Mouse (Mus musculus) hindbrain, embryonic 12.5 days (tissue): ENCODE measurements around the gene Otx2. TPM values are rescaled to one million over a fixed set of nuclear protein-coding genes. Genes with fewer than 3 reads are reported as not detected.

Experiments used
- ATAC-seq: fragments of 200-750 bp; cut with Nextera tagmentation; 2 replicates; pipeline ENCODE4 v1.8.0; 2017; ENCODE audit warnings: moderate TSS enrichment; ENCODE audit not compliant: low FRiP score
- H3K27ac ChIP-seq: fragments of 300-500 bp; sonication (generic); 2 replicates; pipeline ENCODE4 v1.5.1; 2016; ENCODE audit warnings: mild to moderate bottlenecking
- H3K27me3 ChIP-seq: fragments of 300-500 bp; sonication (generic); 2 replicates; pipeline ENCODE4 v1.6.1; 2016; ENCODE audit warnings: mild to moderate bottlenecking
- H3K36me3 ChIP-seq: fragments of 300-500 bp; sonication (generic); 2 replicates; pipeline ENCODE4 v1.6.1; 2016; ENCODE audit warnings: mild to moderate bottlenecking
- H3K4me1 ChIP-seq: fragments of 300-500 bp; sonication (generic); 2 replicates; pipeline ENCODE4 v1.6.1; 2016
- H3K4me2 ChIP-seq: fragments of 300-500 bp; sonication (generic); replicated peaks from 2 replicates; pipeline ENCODE4 v1.6.1; 2016; ENCODE audit warnings: mild to moderate bottlenecking
- H3K4me3 ChIP-seq: fragments of 300-500 bp; sonication (generic); 2 replicates; pipeline ENCODE4 v1.5.1; 2016; ENCODE audit warnings: mild to moderate bottlenecking
- H3K9ac ChIP-seq: fragments of 300-500 bp; sonication (generic); 2 replicates; pipeline ENCODE4 v1.6.1; 2016; ENCODE audit warnings: mild to moderate bottlenecking, moderate library complexity
- H3K9me3 ChIP-seq: fragments of 300-500 bp; sonication (generic); replicated peaks from 2 replicates; pipeline ENCODE4 v1.6.1; 2016; ENCODE audit warnings: mild to moderate bottlenecking
- WGBS: fragments of 180-500 bp; shearing (Covaris S2); methylation state at CpG from one replicate; pipeline ENCODE4 v1.1.7; 2016; 5-methylcytosine and 5-hydroxymethylcytosine counted together
- polyA plus RNA-seq: library from polyadenylated mRNA; unstranded; fragments of >200 nt; fragmentation: Nextera tagmentation; extraction: Ambion mirVana; gene quantifications from 2 replicates; pipeline ENCODE4 v1.2.1, GENCODE M21; 2016

The Otx2 gene
- polyA plus RNA-seq, 1 experiment from 2014 or later, result 15.8 TPM

DNA sequence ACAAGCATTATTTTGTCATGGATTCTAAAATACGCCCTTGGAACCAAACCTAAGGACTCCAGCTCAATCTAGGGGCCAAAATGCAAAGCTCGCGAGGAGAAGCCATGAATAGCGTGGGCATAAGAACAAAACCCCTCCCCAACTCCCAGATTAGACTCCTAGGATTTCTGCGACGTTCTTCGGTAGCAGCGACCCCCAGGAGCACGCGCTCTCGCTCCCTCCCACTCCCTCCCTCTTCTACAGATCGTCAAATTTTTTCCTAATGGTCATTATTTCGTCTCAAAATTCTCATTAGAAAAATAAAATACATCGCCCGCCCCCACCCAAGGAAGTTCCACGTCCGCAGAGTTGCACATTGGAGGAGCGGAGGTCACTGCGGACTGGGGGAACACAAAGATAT is 6.8 kb downstream of the Otx2 start:
- H3K4me2 ChIP-seq, result no peak overlapping the region
- H3K27me3 ChIP-seq, result peaks cover 89% of the 10 kb centered on the region
- no peak for ATAC-seq

DNA sequence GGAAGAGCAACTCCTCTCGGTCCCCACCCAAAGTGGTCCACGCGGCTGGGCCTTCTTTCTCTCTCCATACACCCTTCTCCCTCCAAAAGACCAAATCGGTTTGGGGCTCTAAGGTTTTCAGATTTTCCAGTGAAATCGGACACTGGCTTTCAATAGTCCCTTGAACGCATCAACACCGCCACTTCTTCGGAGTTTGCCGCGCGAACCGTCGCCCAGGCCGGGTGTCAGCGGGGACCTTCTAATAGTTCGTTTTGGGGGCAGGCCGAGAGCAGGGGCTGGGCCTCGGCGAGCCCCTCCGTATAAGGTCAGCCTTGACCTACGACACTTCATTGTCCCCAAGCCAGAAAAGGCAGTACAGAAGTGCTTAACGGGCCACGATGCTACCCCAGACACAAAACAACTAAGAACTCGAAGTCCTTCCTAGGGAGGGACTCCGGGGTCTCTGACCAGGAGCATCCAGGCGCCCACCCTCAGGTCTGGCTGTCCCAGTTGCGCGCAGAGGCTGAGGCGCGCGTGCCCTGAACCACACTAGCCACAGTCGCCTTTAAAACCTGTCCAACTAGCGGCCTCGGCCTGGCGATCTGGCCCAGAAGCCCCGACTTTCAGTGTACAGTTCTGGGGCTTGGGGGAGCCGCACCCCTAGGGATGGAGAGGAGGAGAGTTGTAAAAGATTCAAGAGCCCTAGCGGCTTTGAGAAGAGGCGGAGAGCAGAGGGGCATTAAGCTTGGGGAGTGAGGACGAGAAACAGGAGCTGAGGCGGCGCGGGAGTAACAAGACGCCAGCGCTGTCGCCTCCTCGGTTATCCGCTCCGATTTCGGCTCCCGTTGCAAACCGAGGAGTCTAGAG is 7.6 kb downstream of the Otx2 start:
- ATAC-seq, result no peak
- Histone ChIP-seq H3K4me2 (peak overlapping the region; percentile 25; the same call in 1 of the 2 replicates), H3K27me3 (peaks cover 89% of the 10 kb centered on the region), H3K36me3 (no peaks in the 10 kb centered on the region), H3K27ac (no peak overlapping the region), H3K4me3 (peak overlapping the region; percentile 22), H3K9ac (no peak overlapping the region; the same call in 1 of the 2 replicates), H3K4me1 (peaks cover 12% of the 10 kb centered on the region; the same call in 1 of the 2 replicates), H3K9me3 (no peaks in the 10 kb centered on the region)
- WGBS, result under 1% methylated on average over 52 of the region's 52 CpGs

More for the DNA sequence above, 6.8 kb downstream of the Otx2 start:
- H3K27ac ChIP-seq, result no peak overlapping the region
- no peaks in the 10 kb centered on the region for H3K36me3 ChIP-seq
- H3K4me1 ChIP-seq, result peaks cover 12% of the 10 kb centered on the region; the same call in 1 of the 2 replicates
- H3K4me3 ChIP-seq, result peak overlapping the region; percentile 22
- H3K9ac ChIP-seq, result no peak overlapping the region
- no peaks in the 10 kb centered on the region for H3K9me3 ChIP-seq
- WGBS, result under 1% methylated on average over 19 of the region's 19 CpGs

DNA sequence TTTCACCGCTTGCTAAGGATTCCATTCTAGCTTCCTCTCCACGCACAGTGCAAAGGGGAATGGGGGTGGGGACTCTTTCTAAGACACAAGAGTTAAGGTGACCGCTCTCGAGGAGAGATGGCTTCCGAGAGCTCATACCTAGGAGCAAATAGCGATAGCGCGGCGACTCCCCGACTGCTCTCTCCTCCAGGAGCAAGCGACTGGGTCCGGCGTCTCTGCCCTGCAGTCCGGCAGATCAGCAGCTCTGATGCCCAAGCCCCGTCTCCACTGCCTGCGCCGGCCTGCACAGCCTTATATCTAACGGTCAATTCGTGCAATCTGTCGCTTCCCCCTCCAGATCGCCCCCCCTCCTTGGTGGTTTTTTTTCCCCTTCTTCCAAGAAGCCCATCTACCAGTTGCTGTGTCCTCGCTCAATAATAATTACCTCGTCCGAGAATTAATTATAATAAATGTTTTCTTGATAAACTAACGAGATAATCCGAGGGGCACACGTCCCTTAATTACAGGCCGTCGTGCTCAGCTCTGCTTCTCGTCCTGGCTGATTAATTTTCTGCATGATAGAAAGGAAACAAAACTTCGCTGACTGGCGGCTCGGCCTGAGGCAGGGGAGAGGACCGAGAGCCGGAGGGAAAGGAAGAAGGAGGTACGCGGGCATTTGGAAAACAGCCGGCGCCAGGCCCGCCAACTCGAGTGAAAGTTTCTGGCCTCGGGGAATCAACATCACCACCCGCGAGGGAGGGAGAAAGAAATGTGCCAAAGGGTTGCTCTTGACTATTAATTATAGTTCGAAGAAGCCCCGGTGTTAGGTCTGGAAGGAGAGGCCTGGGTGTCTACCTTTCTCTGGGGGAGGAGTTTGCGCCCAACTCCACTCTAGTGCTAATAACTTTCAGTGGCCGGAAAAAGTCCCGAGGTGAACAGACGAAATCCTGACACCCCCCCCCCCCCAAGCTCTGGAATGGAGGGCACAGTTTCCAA is 8.5 kb downstream of the Otx2 start:
- Histone ChIP-seq H3K9me3 (no peaks in the 10 kb centered on the region), H3K4me1 (peaks cover 12% of the 10 kb centered on the region; the same call in 1 of the 2 replicates), H3K4me3 (peak overlapping the region; percentile 22), H3K27ac (no peak overlapping the region), H3K9ac (no peak overlapping the region), H3K4me2 (no peak overlapping the region; the same call in 1 of the 2 replicates), H3K36me3 (no peaks in the 10 kb centered on the region), H3K27me3 (peaks cover 90% of the 10 kb centered on the region)
- peak; percentile 61; the same call in 1 of the 2 replicates for ATAC-seq
- WGBS, result under 1% methylated on average over 49 of the region's 50 CpGs

DNA sequence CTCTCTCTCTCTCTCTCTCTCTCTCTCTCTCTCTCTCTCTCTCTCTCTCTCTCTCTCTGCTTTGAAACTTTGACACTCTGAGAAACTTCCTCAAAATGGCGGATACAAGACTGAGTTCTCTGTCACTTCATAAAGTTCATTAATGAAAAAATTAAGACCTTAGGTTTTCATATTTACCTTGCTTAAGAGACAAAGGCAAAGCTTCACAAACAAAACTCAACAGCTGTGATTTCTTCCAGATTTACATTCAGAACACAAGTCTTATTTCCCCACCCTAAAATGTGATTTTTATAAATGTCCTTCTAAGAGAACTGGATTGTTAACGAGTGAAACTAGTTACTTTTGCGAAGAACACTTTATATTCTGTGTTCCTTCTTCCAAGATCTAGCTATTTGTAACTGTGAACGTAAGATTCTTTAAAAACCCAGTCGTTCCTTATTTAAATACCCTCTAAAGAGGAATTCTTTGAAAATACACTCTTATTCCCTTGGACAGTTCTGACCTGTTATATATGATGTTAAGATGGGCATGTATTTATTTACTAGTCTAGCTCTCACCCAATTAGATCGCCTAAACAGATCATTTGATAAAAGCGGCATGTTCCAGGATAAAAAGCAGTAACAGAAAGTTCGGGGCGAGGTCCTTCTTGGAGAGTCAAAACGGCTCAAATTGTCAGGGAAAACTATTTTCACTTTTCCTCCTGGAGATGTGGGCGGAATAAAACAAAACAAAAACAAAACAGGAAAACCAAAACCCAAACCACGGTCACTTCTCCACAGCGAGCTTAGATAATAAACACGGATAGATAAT is 9.4 kb downstream of the Otx2 start:
- Histone ChIP-seq H3K4me3 (peak overlapping the region; percentile 22), H3K27me3 (peaks cover 90% of the 10 kb centered on the region), H3K4me1 (peaks cover 12% of the 10 kb centered on the region; the same call in 1 of the 2 replicates), H3K27ac (no peak overlapping the region), H3K9me3 (no peaks in the 10 kb centered on the region), H3K36me3 (no peaks in the 10 kb centered on the region), H3K9ac (no peak overlapping the region), H3K4me2 (no peak overlapping the region; the same call in 1 of the 2 replicates)
- ATAC-seq, result no peak
- WGBS, result 3% methylated on average over 14 of the region's 14 CpGs

DNA sequence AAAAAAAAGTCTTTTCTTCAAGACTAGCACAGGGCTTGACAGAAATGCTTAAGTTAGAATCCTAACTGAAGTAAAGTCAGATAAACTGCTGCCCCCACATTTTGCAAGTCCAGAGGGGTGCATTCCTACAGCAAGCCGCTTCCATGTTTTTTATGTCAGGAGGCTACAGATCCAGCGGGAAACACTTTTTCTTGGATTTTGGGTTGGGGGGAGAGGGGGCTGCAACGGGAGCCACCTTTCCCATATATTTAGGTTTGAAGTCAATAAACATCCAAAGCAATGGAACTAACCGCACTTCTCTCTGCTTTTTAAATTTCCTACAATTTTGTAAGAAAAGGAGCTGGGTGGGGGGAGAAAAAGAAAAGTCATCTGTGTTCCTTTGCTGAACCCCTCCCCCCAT is 10.1 kb downstream of the Otx2 start:
- peaks cover 8% of the 10 kb centered on the region; the same call in 1 of the 2 replicates for H3K4me1 ChIP-seq
- H3K27ac ChIP-seq, result no peak overlapping the region
- no peak for ATAC-seq
- 4% methylated on average over 4 of the region's 4 CpGs for WGBS
- H3K4me3 ChIP-seq, result no peak overlapping the region
- H3K9me3 ChIP-seq, result no peaks in the 10 kb centered on the region
- H3K36me3 ChIP-seq, result no peaks in the 10 kb centered on the region
- H3K27me3 ChIP-seq, result peaks cover 90% of the 10 kb centered on the region
- H3K4me2 ChIP-seq, result no peak overlapping the region
- no peak overlapping the region for H3K9ac ChIP-seq

DNA sequence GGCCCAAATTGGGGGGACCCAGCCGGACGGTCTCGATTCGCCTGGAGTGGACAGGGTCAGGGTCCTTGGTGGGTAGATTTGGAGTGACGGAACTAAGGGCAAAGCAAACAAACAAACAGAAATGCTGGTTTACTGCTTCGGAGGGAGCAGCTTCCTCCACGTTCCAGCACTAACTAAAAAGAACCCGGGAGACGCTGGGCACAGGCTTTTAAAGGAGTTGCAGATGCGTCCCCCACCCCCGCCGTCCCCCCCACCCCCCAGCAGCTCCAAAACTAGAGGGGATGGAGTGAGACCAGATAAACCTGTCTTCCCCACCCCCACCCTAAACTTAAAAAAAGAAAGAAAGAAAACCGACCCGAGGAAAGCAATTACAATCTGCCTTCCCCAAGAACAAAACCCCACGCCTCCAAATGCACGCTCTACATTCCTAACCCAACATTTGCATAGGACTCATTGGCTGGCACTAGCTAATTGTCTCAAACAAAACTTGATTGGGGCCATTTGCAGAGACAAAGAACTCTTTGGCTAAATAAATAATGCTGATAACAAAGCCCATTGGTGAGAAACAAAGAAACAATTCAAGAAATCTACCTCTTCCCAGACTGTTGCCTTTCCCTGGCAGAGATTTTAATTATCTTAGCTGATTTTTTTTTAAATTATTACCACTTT is 10.9 kb downstream of the Otx2 start:
- Histone ChIP-seq H3K27ac (no peak overlapping the region), H3K4me1 (peaks cover 8% of the 10 kb centered on the region; the same call in 1 of the 2 replicates), H3K4me3 (peak overlapping the region; percentile 15), H3K9ac (0 out of 2 replicates have a peak overlapping the region, but pooled peaks have one; percentile 3), H3K9me3 (no peaks in the 10 kb centered on the region), H3K36me3 (no peaks in the 10 kb centered on the region), H3K4me2 (peak overlapping the region; percentile 15; the same call in 1 of the 2 replicates), H3K27me3 (peaks cover 90% of the 10 kb centered on the region)
- no peak for ATAC-seq
- WGBS, result 2% methylated on average over 16 of the region's 16 CpGs

DNA sequence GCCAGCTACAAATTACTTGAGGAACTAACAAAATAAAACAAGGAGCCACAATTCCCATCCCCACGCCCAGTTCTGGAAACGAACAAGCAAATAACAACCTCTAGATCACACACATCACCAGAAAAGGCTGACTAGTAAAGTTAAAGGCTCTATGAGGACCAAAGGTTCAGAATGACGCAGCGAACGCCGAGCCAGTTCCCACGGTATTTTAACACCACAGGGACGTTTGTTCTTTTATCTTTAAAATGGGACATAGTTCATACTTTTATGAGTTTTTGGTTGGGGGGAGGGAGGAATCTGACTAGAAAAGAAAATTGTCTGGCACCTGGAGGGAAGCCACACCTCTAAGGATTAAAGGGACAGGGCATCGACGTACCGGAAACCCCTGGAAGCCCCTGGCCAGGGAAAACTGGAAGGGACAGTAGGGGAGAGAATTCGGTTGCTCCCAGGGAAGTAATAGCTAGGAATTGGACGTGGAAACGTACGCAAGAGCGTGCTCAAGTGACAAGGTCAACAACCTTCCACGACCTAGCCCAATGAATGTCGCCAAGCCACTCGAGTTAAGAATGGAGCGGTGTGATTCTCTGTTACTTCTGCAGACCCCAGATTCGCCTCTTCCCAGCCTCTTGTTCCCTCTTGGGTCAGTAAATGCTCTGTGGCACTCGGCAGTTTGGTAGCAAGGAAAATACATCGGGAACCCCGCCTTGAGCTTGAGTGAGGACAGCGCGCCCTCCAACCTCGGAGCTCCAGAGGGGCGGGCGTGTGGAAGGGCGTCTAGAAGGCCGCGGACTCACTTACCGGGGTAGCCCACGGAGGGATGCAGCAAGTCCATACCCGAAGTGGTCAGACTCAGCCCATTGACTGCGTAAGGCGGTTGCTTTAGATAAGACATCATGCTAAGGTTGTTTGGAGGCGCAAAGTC is 11.7 kb downstream of the Otx2 start:
- H3K4me1 ChIP-seq, result peaks cover 8% of the 10 kb centered on the region; the same call in 1 of the 2 replicates
- no peaks in the 10 kb centered on the region for H3K9me3 ChIP-seq
- 9% methylated on average over 38 of the region's 38 CpGs for WGBS
- no peak overlapping the region for H3K27ac ChIP-seq
- no peaks in the 10 kb centered on the region for H3K36me3 ChIP-seq
- H3K27me3 ChIP-seq, result peaks cover 92% of the 10 kb centered on the region
- no peak for ATAC-seq
- H3K4me2 ChIP-seq, result peak overlapping the region; percentile 15
- H3K4me3 ChIP-seq, result peak overlapping the region; percentile 15
- 0 out of 2 replicates have a peak overlapping the region, but pooled peaks have one; percentile 3 for H3K9ac ChIP-seq

DNA sequence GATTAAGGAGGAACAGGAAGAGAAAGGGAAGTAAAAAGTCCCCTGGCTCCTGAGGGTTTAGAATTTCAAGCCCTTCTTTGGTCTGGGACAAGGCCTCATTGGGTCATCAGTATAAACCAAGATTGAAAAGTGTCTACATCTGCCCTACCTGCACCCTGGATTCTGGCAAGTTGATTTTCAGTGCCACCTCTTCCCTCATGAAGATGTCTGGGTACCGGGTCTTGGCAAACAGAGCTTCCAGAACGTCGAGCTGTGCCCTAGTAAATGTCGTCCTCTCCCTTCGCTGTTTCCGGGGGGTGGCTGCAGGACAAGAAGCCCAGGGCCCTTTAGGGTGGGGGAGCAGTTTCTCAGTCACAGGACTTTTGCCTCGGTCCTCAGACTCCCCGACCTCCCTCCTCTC is 12.5 kb downstream of the Otx2 start:
- H3K9ac ChIP-seq, result no peak overlapping the region
- peaks cover 92% of the 10 kb centered on the region for H3K27me3 ChIP-seq
- H3K4me2 ChIP-seq, result no peak overlapping the region
- H3K27ac ChIP-seq, result no peak overlapping the region
- no peak overlapping the region for H3K4me3 ChIP-seq
- H3K4me1 ChIP-seq, result peaks cover 4% of the 10 kb centered on the region; the same call in 1 of the 2 replicates
- H3K36me3 ChIP-seq, result no peaks in the 10 kb centered on the region
- no peak for ATAC-seq
- no peaks in the 10 kb centered on the region for H3K9me3 ChIP-seq
- 32% methylated on average over 8 of the region's 8 CpGs for WGBS

DNA sequence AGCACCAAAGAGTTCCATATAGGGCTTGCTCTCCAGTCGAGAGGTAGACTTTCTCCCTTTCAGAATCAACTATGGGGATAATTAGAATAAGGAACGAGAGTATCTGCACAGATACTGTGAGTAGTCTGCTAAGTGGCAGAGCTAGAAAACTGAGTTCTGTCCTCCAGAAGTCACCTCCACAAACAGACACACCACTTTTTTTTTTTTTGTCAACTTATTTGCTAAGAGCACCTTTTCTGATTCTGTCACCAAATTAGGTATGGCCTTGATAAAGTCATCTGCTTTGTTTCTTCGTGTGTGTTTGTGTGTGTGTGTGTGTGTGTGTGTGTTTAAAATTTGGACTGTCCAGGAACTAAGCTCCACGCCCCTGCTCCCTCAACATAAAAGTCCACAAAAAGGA is 13.0 kb downstream of the Otx2 start:
- H3K4me1 ChIP-seq, result peaks cover under 1% of the 10 kb centered on the region
- H3K9me3 ChIP-seq, result no peaks in the 10 kb centered on the region
- H3K36me3 ChIP-seq, result no peaks in the 10 kb centered on the region
- no peak overlapping the region for H3K9ac ChIP-seq
- no peak overlapping the region for H3K4me3 ChIP-seq
- peaks cover 92% of the 10 kb centered on the region for H3K27me3 ChIP-seq
- H3K4me2 ChIP-seq, result no peak overlapping the region
- ATAC-seq, result no peak
- WGBS, result 63% methylated on average over 4 of the region's 4 CpGs
- no peak overlapping the region for H3K27ac ChIP-seq

DNA sequence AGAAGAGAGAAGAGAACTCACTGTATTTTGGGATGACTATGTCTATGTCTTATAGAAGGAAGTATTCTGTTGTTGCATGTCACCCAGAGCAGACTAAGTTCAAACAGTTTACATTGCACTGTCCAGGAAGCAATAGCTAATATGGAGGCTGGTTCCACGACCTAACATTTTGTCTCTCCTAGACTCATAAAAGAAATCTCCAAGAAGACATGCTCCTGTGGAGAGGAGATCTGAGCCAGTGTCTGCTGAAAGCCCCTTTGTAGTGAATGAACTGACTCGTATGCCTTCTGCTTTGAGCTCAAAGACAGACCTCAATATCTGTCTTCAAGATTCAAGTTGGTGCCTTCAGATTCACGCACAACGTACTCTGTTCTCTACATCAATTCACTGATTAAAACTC is 14.0 kb downstream of the Otx2 start:
- Histone ChIP-seq H3K4me1 (peaks cover 6% of the 10 kb centered on the region), H3K27me3 (peaks cover 92% of the 10 kb centered on the region), H3K9ac (no peak overlapping the region), H3K4me2 (no peak overlapping the region), H3K27ac (no peak overlapping the region), H3K4me3 (no peak overlapping the region), H3K36me3 (no peaks in the 10 kb centered on the region), H3K9me3 (no peaks in the 10 kb centered on the region)
- 68% methylated on average over 4 of the region's 4 CpGs for WGBS
- no peak for ATAC-seq
